Mouse (Mus musculus) midbrain, embryonic 11.5 days (tissue): ENCODE results near the gene Armc12. TPM values are rescaled to one million over a fixed set of nuclear protein-coding genes. Genes with fewer than 3 reads are reported as not detected.

ENCODE experiments used
- ATAC-seq: fragments of 200-750 bp; cut with Nextera tagmentation; 2 replicates; pipeline ENCODE4 v1.8.0; 2017; ENCODE audit warnings: moderate TSS enrichment, moderate library complexity; ENCODE audit not compliant: low FRiP score
- DNase-seq: peaks from one replicate; pipeline ENCODE4 v3.0.0; 2015; ENCODE audit warnings: low spot score; ENCODE audit errors: missing footprints
- H3K27ac ChIP-seq: fragments of 300-500 bp; sonication (generic); 2 replicates; pipeline ENCODE4 v1.5.1; 2014; ENCODE audit warnings: low read depth, low read length
- H3K27me3 ChIP-seq: fragments of 300-500 bp; sonication (generic); 2 replicates; pipeline ENCODE4 v1.6.1; 2014; ENCODE audit warnings: mild to moderate bottlenecking, low read length, moderate library complexity, mixed read lengths; ENCODE audit not compliant: control insufficient read depth, insufficient read depth
- H3K36me3 ChIP-seq: fragments of 300-500 bp; sonication (generic); 2 replicates; pipeline ENCODE4 v1.6.1; 2014; ENCODE audit warnings: mild to moderate bottlenecking, low read length, moderate library complexity, mixed read lengths; ENCODE audit not compliant: control insufficient read depth, insufficient read depth
- H3K4me1 ChIP-seq: fragments of 300-500 bp; sonication (generic); 2 replicates; pipeline ENCODE4 v1.6.1; 2014; ENCODE audit warnings: low read length; ENCODE audit not compliant: control insufficient read depth, insufficient read depth
- H3K4me2 ChIP-seq: fragments of 300-500 bp; sonication (generic); 2 replicates; pipeline ENCODE4 v1.6.1; 2014; ENCODE audit warnings: mild to moderate bottlenecking, moderate library complexity
- H3K4me3 ChIP-seq: fragments of 300-500 bp; sonication (generic); 2 replicates; pipeline ENCODE4 v1.5.1; 2014; ENCODE audit warnings: low read depth, low read length
- H3K9ac ChIP-seq: fragments of 300-500 bp; sonication (generic); 2 replicates; pipeline ENCODE4 v1.6.1; 2014; ENCODE audit warnings: low read length
- H3K9me3 ChIP-seq: fragments of 300-500 bp; sonication (generic); 2 replicates; pipeline ENCODE4 v1.6.1; 2016; ENCODE audit warnings: low read length; ENCODE audit not compliant: control insufficient read depth
- WGBS: fragments of 180-500 bp; shearing (Covaris S2); extraction: QIAGEN DNeasy Blood & Tissue Kit; methylation state at CpG from one replicate; pipeline ENCODE4 v1.1.7; 2014; 5-methylcytosine and 5-hydroxymethylcytosine counted together
- polyA plus RNA-seq: library from polyadenylated mRNA; unstranded; fragments of >200 nt; fragmentation: Nextera tagmentation; extraction: Ambion mirVana; gene quantifications from 2 replicates; pipeline ENCODE4 v1.2.1, GENCODE M21; 2014

Gene Armc12
- polyA plus RNA-seq, 1 experiment from 2014 or later: not detected

GRCm38 (mm10) chr17:28524009-28524695, 6.5 kb upstream of the Armc12 start:
- peaks cover 4% of the 10 kb centered on the region; the same call in 1 of the 2 replicates for H3K4me1 ChIP-seq
- no peaks in the 10 kb centered on the region for H3K9me3 ChIP-seq
- H3K36me3 ChIP-seq: no peaks in the 10 kb centered on the region
- H3K27ac ChIP-seq: no peak overlapping the region
- WGBS: 89% methylated on average over 23 of the region's 23 CpGs
- ATAC-seq (no peak), DNase-seq (no peak)
- no peak overlapping the region for H3K9ac ChIP-seq
- H3K4me2 ChIP-seq: no peak overlapping the region
- no peak overlapping the region for H3K4me3 ChIP-seq
- peaks cover 16% of the 10 kb centered on the region for H3K27me3 ChIP-seq

GRCm38 (mm10) chr17:28524831-28525430, 5.7 kb upstream of the Armc12 start:
- H3K4me3 ChIP-seq: no peak overlapping the region
- 75% methylated on average over 4 of the region's 4 CpGs for WGBS
- peaks cover 15% of the 10 kb centered on the region for H3K27me3 ChIP-seq
- H3K9me3 ChIP-seq: no peaks in the 10 kb centered on the region
- H3K27ac ChIP-seq: no peak overlapping the region
- peaks cover 4% of the 10 kb centered on the region; the same call in 1 of the 2 replicates for H3K4me1 ChIP-seq
- H3K36me3 ChIP-seq: no peaks in the 10 kb centered on the region
- DNase-seq (no peak), ATAC-seq (no peak)
- no peak overlapping the region for H3K4me2 ChIP-seq
- no peak overlapping the region for H3K9ac ChIP-seq

GRCm38 (mm10) chr17:28527184-28528042, 3.2 kb upstream of the Armc12 start:
- Histone ChIP-seq H3K27me3 (peaks cover 8% of the 10 kb centered on the region), H3K9me3 (no peaks in the 10 kb centered on the region), H3K4me1 (no peaks in the 10 kb centered on the region), H3K4me3 (no peak overlapping the region), H3K36me3 (no peaks in the 10 kb centered on the region), H3K27ac (no peak overlapping the region), H3K9ac (no peak overlapping the region), H3K4me2 (no peak overlapping the region)
- DNase-seq: no peak
- ATAC-seq: no peak
- 50% methylated on average over 12 of the region's 12 CpGs for WGBS

- Histone ChIP-seq H3K9ac (no peak overlapping the region), H3K27me3 (peaks cover 8% of the 10 kb centered on the region), H3K9me3 (no peaks in the 10 kb centered on the region), H3K27ac (no peak overlapping the region), H3K4me2 (no peak overlapping the region), H3K4me3 (no peak overlapping the region), H3K36me3 (no peaks in the 10 kb centered on the region), H3K4me1 (no peaks in the 10 kb centered on the region)
- 7% methylated on average over 6 of the region's 6 CpGs for WGBS
- ATAC-seq (no peak), DNase-seq (peak; percentile 98)
These were observed 2.6 kb upstream of the Armc12 start for GRCm38 (mm10) chr17:28528043-28528351.

- Histone ChIP-seq H3K4me3 (no peak overlapping the region), H3K36me3 (no peaks in the 10 kb centered on the region), H3K4me2 (no peak overlapping the region), H3K27ac (no peak overlapping the region), H3K9me3 (no peaks in the 10 kb centered on the region), H3K4me1 (no peaks in the 10 kb centered on the region), H3K9ac (no peak overlapping the region), H3K27me3 (peaks cover 2% of the 10 kb centered on the region)
- no peak for DNase-seq
- 61% methylated on average over 4 of the region's 4 CpGs for WGBS
- no peak for ATAC-seq
These were observed 1.5 kb upstream of the Armc12 start for GRCm38 (mm10) chr17:28529116-28529515.

GRCm38 (mm10) chr17:28531946-28532345, 1.3 kb downstream of the Armc12 start:
- WGBS: 14% methylated on average over 18 of the region's 18 CpGs
- ATAC-seq (no peak; the same call in 1 of the 2 replicates), DNase-seq (peak; percentile 89)
- no peak overlapping the region for H3K4me3 ChIP-seq
- H3K27ac ChIP-seq: no peak overlapping the region
- no peaks in the 10 kb centered on the region for H3K9me3 ChIP-seq
- no peaks in the 10 kb centered on the region for H3K4me1 ChIP-seq
- no peaks in the 10 kb centered on the region for H3K36me3 ChIP-seq
- peak overlapping the region; percentile 10 for H3K4me2 ChIP-seq
- H3K9ac ChIP-seq: no peak overlapping the region
- no peaks in the 10 kb centered on the region for H3K27me3 ChIP-seq

- H3K4me1 ChIP-seq: no peaks in the 10 kb centered on the region
- H3K27ac ChIP-seq: no peak overlapping the region
- no peak overlapping the region for H3K4me2 ChIP-seq
- 82% methylated on average over 7 of the region's 7 CpGs for WGBS
- no peaks in the 10 kb centered on the region for H3K9me3 ChIP-seq
- no peaks in the 10 kb centered on the region for H3K36me3 ChIP-seq
- H3K4me3 ChIP-seq: no peak overlapping the region
- ATAC-seq: no peak
- H3K27me3 ChIP-seq: no peaks in the 10 kb centered on the region
- no peak for DNase-seq
- no peak overlapping the region for H3K9ac ChIP-seq
These were observed 2.0 kb downstream of the Armc12 start for GRCm38 (mm10) chr17:28532557-28532956.

GRCm38 (mm10) chr17:28533327-28533726, 2.7 kb downstream of the Armc12 start:
- no peaks in the 10 kb centered on the region for H3K9me3 ChIP-seq
- WGBS: 88% methylated on average over 13 of the region's 13 CpGs
- ATAC-seq: no peak

GRCm38 (mm10) chr17:28537881-28538280, 7.3 kb downstream of the Armc12 start:
- H3K27ac ChIP-seq: no peak overlapping the region
- no peak overlapping the region for H3K9ac ChIP-seq
- H3K27me3 ChIP-seq: no peaks in the 10 kb centered on the region
- H3K9me3 ChIP-seq: no peaks in the 10 kb centered on the region
- no peak for ATAC-seq
- H3K4me2 ChIP-seq: no peak overlapping the region
- H3K36me3 ChIP-seq: no peaks in the 10 kb centered on the region
- no peaks in the 10 kb centered on the region for H3K4me1 ChIP-seq
- 50% methylated on average over 12 of the region's 12 CpGs for WGBS
- H3K4me3 ChIP-seq: no peak overlapping the region
- DNase-seq: no peak

More at GRCm38 (mm10) chr17:28533327-28533726, 2.7 kb downstream of the Armc12 start:
- no peaks in the 10 kb centered on the region for H3K27me3 ChIP-seq
- no peaks in the 10 kb centered on the region for H3K36me3 ChIP-seq
- no peak overlapping the region for H3K4me2 ChIP-seq
- no peak overlapping the region for H3K4me3 ChIP-seq
- no peak for DNase-seq
- H3K9ac ChIP-seq: no peak overlapping the region
- no peaks in the 10 kb centered on the region for H3K4me1 ChIP-seq
- H3K27ac ChIP-seq: no peak overlapping the region
